Mouse (Mus musculus) spleen, adult 2 months (tissue): ENCODE data around the gene Rrp15.

ENCODE experiments used
- CTCF ChIP-seq: fragments of 200-500 bp; IDR thresholded peaks from 2 replicates; pipeline ENCODE4 v1.5.1; 2011; ENCODE audit warnings: mild to moderate bottlenecking, inconsistent platforms; ENCODE audit not compliant: insufficient read depth, insufficient read length, insufficient replicate concordance; ENCODE audit errors: extremely low read depth
- POLR2A ChIP-seq: fragments of 200-500 bp; IDR thresholded peaks from 2 replicates; pipeline ENCODE4 v1.6.1; 2011; ENCODE audit warnings: low read depth, low read length, inconsistent platforms

- TF ChIP-seq CTCF: no peak
- TF ChIP-seq POLR2A: no peak
These were observed 66.6 kb downstream of the Rrp15 start for GRCm38 (mm10) chr1:186682606-186683005.
